Mouse (Mus musculus) heart, embryonic 11.5 days (tissue): ENCODE data around the gene Hnrnph1. TPM values are rescaled to one million over a fixed set of nuclear protein-coding genes. Genes with fewer than 3 reads are reported as not detected.
A peak's percentile ranks its signal among the peaks of the same experiment; 100 is the strongest.

Source experiments
- ATAC-seq: fragments of 200-750 bp; cut with Nextera tagmentation; replicated peaks from 2 replicates; pipeline ENCODE4 v1.8.0; 2017; ENCODE audit warnings: moderate library complexity; ENCODE audit not compliant: insufficient number of reproducible peaks, low FRiP score, low TSS enrichment
- H3K27ac ChIP-seq: fragments of 300-500 bp; sonication (generic); 2 replicates; pipeline ENCODE4 v1.5.1; 2014; ENCODE audit warnings: mild to moderate bottlenecking, low read depth, low read length
- H3K27me3 ChIP-seq: fragments of 300-500 bp; sonication (generic); 2 replicates; pipeline ENCODE4 v1.6.1; 2014; ENCODE audit warnings: mild to moderate bottlenecking, low read length, mixed read lengths; ENCODE audit not compliant: control insufficient read depth, insufficient read depth
- H3K36me3 ChIP-seq: fragments of 300-500 bp; sonication (generic); 2 replicates; pipeline ENCODE4 v1.6.1; 2014; ENCODE audit warnings: mild to moderate bottlenecking, low read length, moderate library complexity, mixed read lengths; ENCODE audit not compliant: control insufficient read depth, insufficient read depth
- H3K4me1 ChIP-seq: fragments of 300-500 bp; sonication (generic); 2 replicates; pipeline ENCODE4 v1.6.1; 2014; ENCODE audit warnings: low read length; ENCODE audit not compliant: control insufficient read depth, insufficient read depth
- H3K4me2 ChIP-seq: fragments of 300-500 bp; sonication (generic); 2 replicates; pipeline ENCODE4 v1.6.1; 2014; ENCODE audit warnings: mild to moderate bottlenecking, moderate library complexity
- H3K4me3 ChIP-seq: fragments of 300-500 bp; sonication (generic); 2 replicates; pipeline ENCODE4 v1.5.1; 2014; ENCODE audit warnings: low read depth, low read length
- H3K9ac ChIP-seq: fragments of 300-500 bp; sonication (generic); 2 replicates; pipeline ENCODE4 v1.6.1; 2014; ENCODE audit warnings: mild to moderate bottlenecking, low read depth, low read length, moderate library complexity
- H3K9me3 ChIP-seq: fragments of 300-500 bp; sonication (generic); replicated peaks from 2 replicates; pipeline ENCODE4 v1.6.1; 2016; ENCODE audit warnings: low read length; ENCODE audit not compliant: control insufficient read depth
- WGBS: fragments of 180-500 bp; shearing (Covaris S2); extraction: QIAGEN DNeasy Blood & Tissue Kit; methylation state at CpG from one replicate; pipeline ENCODE4 v1.1.7; 2014; ENCODE audit not compliant: insufficient replicate concordance; 5-methylcytosine and 5-hydroxymethylcytosine counted together
- polyA plus RNA-seq: library from polyadenylated mRNA; unstranded; fragments of >200 nt; fragmentation: Nextera tagmentation; extraction: Ambion mirVana; gene quantifications from 2 replicates; pipeline ENCODE4 v1.2.1, GENCODE M21; 2014

Hnrnph1 gene
- polyA plus RNA-seq, 1 experiment from 2014 or later, result 320 TPM

- Histone ChIP-seq H3K9ac (no peak overlapping the region), H3K9me3 (no peaks in the 10 kb centered on the region), H3K4me2 (no peak overlapping the region), H3K36me3 (peaks cover 16% of the 10 kb centered on the region), H3K4me3 (no peak overlapping the region), H3K4me1 (peaks cover 10% of the 10 kb centered on the region; the same call in 1 of the 2 replicates), H3K27me3 (no peaks in the 10 kb centered on the region), H3K27ac (no peak overlapping the region)
- no peak for ATAC-seq
- WGBS, result 64% methylated on average over 5 of the region's 5 CpGs
Observed at GRCm38 (mm10) chr11:50389616-50390015, 12.8 kb downstream of the Hnrnph1 start.

DNA sequence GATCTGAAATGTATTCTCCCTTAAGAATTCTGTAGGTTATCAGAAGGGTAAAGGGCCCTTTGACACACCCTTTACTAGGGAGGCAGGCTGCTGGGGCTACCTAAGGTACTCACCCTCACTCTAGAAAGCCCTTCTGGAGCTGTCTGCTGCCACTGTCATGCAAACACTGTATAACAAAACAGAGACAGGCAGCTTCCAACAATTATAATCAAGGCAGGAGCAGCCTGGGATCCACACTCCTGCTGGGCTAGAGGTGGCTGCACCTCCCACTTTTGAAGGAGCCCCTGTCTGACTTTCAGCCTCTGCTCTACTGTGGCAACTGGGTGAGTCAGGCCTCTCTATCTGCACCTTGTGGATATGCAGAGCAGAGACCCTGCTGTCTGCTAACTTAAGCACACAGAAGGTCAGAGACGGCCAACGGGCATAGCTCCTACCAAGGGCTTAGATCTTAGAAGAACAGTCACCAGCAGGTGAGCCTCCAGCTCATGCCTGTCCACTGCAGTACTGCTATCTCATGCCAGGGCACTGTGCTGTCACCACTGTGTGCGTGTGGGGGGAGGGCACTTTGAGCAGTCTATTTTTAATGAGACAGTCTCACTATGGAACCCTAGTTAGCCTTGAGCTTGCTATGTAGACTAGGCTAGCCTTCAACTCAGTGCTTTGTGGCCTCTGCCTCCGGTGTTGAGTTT is 14.6 kb downstream of the Hnrnph1 start:
- H3K27ac ChIP-seq, result peak overlapping the region; percentile 41; the same call in 1 of the 2 replicates
- no peaks in the 10 kb centered on the region for H3K27me3 ChIP-seq
- H3K4me2 ChIP-seq, result no peak overlapping the region
- ATAC-seq, result peak; percentile 65; the same call in 1 of the 2 replicates
- H3K4me1 ChIP-seq, result peaks cover 10% of the 10 kb centered on the region; the same call in 1 of the 2 replicates
- no peak overlapping the region for H3K9ac ChIP-seq
- H3K9me3 ChIP-seq, result no peaks in the 10 kb centered on the region
- WGBS, result 53% methylated on average over 4 of the region's 4 CpGs
- H3K36me3 ChIP-seq, result peaks cover 12% of the 10 kb centered on the region; the same call in 1 of the 2 replicates
- no peak overlapping the region for H3K4me3 ChIP-seq

GRCm38 (mm10) chr11:50393306-50393705 is 16.5 kb downstream of the Hnrnph1 start:
- WGBS, result 82% methylated on average over 6 of the region's 6 CpGs

GRCm38 (mm10) chr11:50394731-50395130 is 17.9 kb downstream of the Hnrnph1 start:
- Histone ChIP-seq H3K9me3 (no peaks in the 10 kb centered on the region), H3K27me3 (no peaks in the 10 kb centered on the region), H3K4me1 (peaks cover 10% of the 10 kb centered on the region; the same call in 1 of the 2 replicates), H3K4me2 (no peak overlapping the region), H3K27ac (no peak overlapping the region), H3K9ac (no peak overlapping the region), H3K4me3 (no peak overlapping the region), H3K36me3 (peaks cover 5% of the 10 kb centered on the region; the same call in 1 of the 2 replicates)
- WGBS, result 84% methylated on average over 7 of the region's 7 CpGs
- no peak for ATAC-seq

More at GRCm38 (mm10) chr11:50393306-50393705, 16.5 kb downstream of the Hnrnph1 start:
- Histone ChIP-seq H3K27me3 (no peaks in the 10 kb centered on the region), H3K27ac (no peak overlapping the region), H3K9ac (no peak overlapping the region), H3K9me3 (no peaks in the 10 kb centered on the region), H3K4me1 (peaks cover 10% of the 10 kb centered on the region; the same call in 1 of the 2 replicates), H3K4me2 (no peak overlapping the region), H3K36me3 (peaks cover 4% of the 10 kb centered on the region; the same call in 1 of the 2 replicates), H3K4me3 (no peak overlapping the region)
- no peak for ATAC-seq

DNA sequence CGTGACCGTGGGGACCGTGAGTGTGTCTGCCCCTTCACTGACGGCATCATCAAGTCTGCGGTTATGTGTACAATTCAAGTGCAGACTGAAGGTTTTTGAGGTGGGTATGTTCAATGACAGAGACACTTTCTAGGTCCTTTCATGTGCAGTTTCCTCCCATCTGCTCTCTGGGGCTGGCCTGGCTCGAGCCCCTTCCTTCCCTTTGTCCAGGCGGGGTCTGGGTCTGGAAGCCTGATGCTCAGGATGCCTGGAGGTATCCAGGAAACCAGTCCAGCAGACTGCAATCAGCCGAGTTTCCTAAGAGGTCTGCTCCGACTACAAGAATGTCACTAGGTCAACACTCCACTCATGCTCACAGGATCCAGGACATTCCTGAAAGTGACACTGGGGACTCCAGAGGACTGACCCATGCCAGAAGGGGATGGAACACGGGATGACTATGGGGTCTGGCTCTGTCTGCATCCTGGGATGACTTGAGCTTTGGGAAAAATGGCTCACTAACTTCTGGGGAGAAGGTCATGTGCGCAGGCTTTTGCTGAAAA is 20.0 kb downstream of the Hnrnph1 start:
- no peaks in the 10 kb centered on the region for H3K27me3 ChIP-seq
- ATAC-seq, result no peak
- peaks cover 3% of the 10 kb centered on the region; the same call in 1 of the 2 replicates for H3K4me1 ChIP-seq
- WGBS, result 74% methylated on average over 11 of the region's 11 CpGs
- no peak overlapping the region for H3K4me3 ChIP-seq
- no peak overlapping the region for H3K4me2 ChIP-seq
- H3K9me3 ChIP-seq, result no peaks in the 10 kb centered on the region
- peaks cover 12% of the 10 kb centered on the region for H3K36me3 ChIP-seq
- H3K27ac ChIP-seq, result no peak overlapping the region
- H3K9ac ChIP-seq, result no peak overlapping the region

GRCm38 (mm10) chr11:50397316-50397715 is 20.5 kb downstream of the Hnrnph1 start:
- Histone ChIP-seq H3K27me3 (no peaks in the 10 kb centered on the region), H3K4me1 (no peaks in the 10 kb centered on the region), H3K27ac (no peak overlapping the region), H3K4me3 (no peak overlapping the region), H3K36me3 (peaks cover 12% of the 10 kb centered on the region), H3K9me3 (no peaks in the 10 kb centered on the region), H3K4me2 (no peak overlapping the region), H3K9ac (no peak overlapping the region)
- ATAC-seq, result no peak
- WGBS, result 72% methylated on average over 9 of the region's 9 CpGs

GRCm38 (mm10) chr11:50398803-50399202 is 22.0 kb downstream of the Hnrnph1 start:
- peaks cover 12% of the 10 kb centered on the region for H3K36me3 ChIP-seq
- H3K4me1 ChIP-seq, result 0 out of 2 replicates have a peak, but pooled peaks cover 4% of the 10 kb centered on the region
- ATAC-seq, result no peak
- no peak overlapping the region for H3K4me2 ChIP-seq
- no peak overlapping the region for H3K9ac ChIP-seq
- H3K9me3 ChIP-seq, result no peaks in the 10 kb centered on the region
- H3K27ac ChIP-seq, result no peak overlapping the region
- no peak overlapping the region for H3K4me3 ChIP-seq
- no peaks in the 10 kb centered on the region for H3K27me3 ChIP-seq
- WGBS, result 80% methylated on average over 13 of the region's 13 CpGs

- no peak overlapping the region for H3K27ac ChIP-seq
- H3K4me1 ChIP-seq, result 0 out of 2 replicates have a peak, but pooled peaks cover 4% of the 10 kb centered on the region
- no peak for ATAC-seq
- no peaks in the 10 kb centered on the region for H3K27me3 ChIP-seq
- H3K4me3 ChIP-seq, result no peak overlapping the region
- WGBS, result 96% methylated on average over 3 of the region's 3 CpGs
- H3K9me3 ChIP-seq, result no peaks in the 10 kb centered on the region
- no peak overlapping the region for H3K4me2 ChIP-seq
- peaks cover 8% of the 10 kb centered on the region; the same call in 1 of the 2 replicates for H3K36me3 ChIP-seq
- no peak overlapping the region for H3K9ac ChIP-seq
Observed at GRCm38 (mm10) chr11:50402481-50402880, 25.7 kb downstream of the Hnrnph1 start.
